Mouse (Mus musculus): ENCODE measurements at regions not wholly inside any gene's neighbourhood (a gene's known extent, or its start where the extent isn't known, plus 50 kb on each side); places are given as distances from the start of the nearest gene placed in this dataset.

GRCm38 (mm10) chr1:120759380-120759779 lies 157.2 kb downstream of the En1 start:
- no peak for DNase-seq (ENCODE audit: low spot score in 2 of 2)

DNA sequence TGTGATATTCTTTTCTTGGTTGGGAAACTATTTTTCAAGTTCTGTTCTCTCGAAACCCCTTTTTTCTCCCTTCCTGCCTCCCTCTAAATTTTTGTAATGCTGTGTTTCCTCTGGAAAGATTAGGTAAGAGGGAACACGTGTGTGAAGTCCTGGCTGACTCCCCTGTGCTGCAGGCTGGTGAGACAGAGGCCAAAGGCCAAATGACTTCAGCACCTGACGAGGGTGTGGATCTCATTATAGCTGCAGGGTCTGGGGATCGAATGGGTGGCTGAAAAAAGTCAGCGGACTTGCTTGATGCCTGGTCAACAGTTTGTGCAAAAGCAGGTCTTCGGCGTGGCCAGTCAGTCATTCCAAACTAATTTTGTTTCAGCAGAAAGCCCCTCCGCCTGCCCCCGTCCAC lies 159.1 kb downstream of the En1 start:
- no peak for DNase-seq (ENCODE audit: low spot score in 2 of 2)

- DNase-seq (ENCODE audit: low spot score in 2 of 2) = no peak
These were observed 160.3 kb downstream of the En1 start for GRCm38 (mm10) chr1:120762498-120762897.

GRCm38 (mm10) chr1:120762921-120763595 lies 160.8 kb downstream of the En1 start:
- DNase-seq (ENCODE audit: low spot score in 2 of 2) = no peak

- DNase-seq (ENCODE audit: low spot score in 2 of 2) = peak in 1 of 2 experiments; percentile 35
These were observed 164.8 kb downstream of the En1 start for GRCm38 (mm10) chr1:120767054-120767453.

DNA sequence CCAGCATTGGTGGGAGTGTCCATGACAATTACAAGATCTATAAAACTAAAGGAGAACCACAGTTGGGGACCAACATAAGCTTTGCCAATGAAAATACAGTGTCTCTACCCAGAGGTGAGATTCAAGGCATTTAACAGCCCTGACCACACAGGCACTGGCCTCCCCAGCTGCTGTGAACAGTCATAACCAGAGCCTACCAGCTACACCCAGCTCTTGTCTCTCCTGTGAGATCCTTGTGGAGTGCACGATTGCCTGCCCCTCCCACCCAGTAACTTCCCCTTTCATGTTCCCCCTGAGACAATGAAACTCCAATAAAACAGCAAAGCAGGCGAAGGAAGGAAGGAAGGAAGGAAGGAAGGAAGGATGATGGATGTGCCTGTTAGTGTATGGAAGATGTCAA lies 169.1 kb downstream of the En1 start:
- DNase-seq (ENCODE audit: low spot score in 2 of 2) = no peak

DNA sequence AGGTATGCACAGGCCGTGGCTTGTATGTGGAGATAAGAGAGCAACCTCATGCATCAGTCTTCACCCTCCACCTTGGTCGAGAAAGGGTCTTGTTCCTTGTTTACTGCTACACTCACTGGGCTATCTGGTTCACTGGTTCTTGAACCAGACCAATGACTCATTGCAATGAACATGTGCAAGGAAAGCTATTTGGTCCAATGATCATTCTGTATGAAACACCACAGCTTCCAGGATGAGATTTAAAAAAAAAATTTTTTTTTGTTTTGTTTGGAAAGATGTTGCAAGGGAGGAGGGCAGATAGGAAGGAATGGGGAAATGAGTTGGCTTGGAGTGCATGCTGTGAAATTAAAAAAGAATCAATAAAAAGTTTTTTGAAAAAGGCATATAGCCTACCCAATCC lies 174.7 kb downstream of the En1 start:
- DNase-seq (ENCODE audit: low spot score in 2 of 2) = no peak

GRCm38 (mm10) chr1:120777468-120777867 lies 175.2 kb downstream of the En1 start:
- no peak for DNase-seq (ENCODE audit: low spot score in 2 of 2)

DNA sequence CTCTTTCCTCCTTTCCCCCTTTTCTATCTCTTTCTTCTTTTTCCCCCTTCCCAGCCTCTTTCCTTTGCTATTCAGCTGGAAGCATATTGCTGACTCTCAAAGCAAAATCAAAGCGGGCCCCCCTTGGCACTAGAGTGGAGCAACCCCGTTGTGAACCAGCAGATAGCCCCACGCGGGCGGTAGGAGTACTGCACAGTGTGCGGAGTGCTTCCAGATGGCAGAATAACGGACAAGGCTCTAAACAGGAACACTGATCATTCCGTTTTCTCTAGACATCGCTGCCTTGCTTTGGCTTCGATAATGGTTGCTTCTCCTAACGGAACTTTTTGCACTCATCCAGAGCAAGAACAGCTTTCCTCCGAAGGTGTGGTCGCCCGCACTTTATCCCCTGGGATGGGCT lies 193.0 kb downstream of the En1 start:
- DNase-seq (ENCODE audit: low spot score in 2 of 2) = no peak

DNA sequence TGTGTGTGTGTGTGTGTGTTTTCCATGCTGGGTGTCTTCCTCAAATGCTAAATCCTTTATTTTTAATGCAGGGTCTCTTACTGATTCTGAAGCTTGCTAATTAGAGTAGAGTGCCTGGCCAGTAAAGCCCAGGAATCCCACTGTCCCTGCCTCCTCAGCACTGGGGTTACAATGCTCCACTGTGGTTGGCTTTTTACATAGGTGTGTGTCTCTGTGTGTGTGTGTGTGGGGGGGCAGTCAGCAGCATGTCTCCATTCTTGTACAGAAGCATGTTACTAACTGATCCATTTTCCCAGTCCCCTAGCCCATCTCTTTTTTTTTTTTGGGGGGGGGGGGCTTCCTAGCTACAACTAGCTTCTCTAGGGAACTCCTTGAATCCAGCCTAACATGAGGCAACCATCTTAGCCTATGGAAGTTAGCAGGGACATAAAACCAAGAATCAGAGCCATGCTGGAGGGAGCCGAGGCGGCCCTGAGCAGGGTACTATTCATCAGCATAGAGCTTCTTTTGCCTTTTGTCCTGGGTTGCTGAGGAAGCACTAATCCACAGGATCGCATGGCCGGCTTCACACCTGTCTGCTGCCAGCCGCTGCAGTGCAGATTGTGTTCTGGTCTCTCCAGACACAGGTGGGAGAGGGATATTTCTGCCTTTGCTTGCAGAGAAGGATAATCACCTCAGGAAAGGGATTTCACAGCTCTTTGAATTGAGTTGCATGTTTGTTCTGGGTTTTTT lies 199.2 kb downstream of the En1 start:
- DNase-seq (ENCODE audit: low spot score in 2 of 2) = no peak

- no peak for DNase-seq (ENCODE audit: low spot score in 2 of 2)
These were observed 199.8 kb downstream of the En1 start for GRCm38 (mm10) chr1:120801980-120802364.

DNA sequence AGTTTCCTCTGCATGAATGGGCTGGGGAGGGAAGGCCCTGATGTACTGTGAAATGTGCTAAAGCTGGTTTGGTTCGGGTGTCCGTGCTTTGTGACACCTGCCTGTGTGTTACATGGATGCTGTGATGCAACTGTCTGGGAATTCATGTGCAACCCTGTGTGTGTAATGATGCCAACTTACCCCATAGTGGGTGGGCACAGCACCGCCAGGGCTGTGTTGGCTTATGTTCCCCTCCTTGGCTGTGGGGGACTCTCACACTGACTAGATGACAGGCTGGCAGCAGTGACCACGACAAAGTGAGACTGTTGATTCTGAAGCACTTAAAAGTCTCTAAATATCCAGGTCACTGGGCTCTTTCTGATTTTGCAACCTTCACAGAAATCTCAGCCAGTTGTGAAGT lies 212.2 kb downstream of the En1 start:
- no peak for DNase-seq (ENCODE audit: low spot score in 2 of 2)

DNA sequence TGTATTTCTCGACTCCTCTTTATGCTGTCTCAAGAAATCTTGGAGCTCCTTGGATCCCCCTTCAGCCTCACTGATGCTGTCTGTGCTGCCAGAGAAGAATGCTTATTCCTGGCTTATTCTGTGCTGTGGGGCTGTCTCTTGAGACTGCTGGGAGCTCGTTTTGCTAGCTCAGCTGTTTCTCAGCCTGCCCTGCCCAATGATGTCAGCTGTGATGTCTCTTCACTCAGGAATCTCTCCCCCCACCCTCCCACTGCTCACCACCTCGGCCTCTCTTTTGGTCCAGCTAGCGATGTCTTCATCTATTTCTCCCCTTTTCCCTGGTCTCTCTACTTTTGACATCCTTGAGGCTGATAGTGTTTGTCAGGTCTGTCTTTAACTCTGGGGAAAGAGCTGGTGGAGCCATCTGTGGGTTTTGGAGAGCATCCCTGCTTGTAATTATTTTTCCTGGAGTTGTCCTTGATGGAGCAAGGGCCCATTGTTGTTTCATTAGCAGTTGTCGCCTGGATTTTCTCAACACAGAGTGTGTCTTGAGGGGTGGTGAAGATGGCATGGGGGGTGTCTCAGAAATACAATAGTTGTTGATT lies 214.1 kb downstream of the En1 start:
- no peak for DNase-seq (ENCODE audit: low spot score in 2 of 2)

DNA sequence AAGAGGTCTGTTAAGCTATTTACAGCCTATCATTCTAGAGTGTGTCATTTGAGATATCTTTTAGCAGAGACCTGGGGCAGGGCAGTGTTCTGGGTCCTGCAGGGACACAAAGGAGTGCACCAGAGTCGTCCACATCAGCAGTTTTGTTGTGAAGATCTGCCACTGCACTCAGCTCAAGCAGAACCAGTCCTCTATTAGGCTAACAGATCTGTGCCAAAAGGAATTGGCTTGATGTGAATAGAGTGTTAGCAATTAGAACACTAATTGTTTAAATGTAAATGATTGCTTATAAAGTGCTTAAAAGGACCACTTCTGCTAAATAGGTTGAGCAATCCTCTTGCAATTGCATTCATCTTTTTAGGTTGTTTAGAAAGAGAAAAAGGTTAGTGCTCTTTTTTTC lies 215.3 kb downstream of the En1 start:
- DNase-seq (ENCODE audit: low spot score in 2 of 2) = no peak

DNA sequence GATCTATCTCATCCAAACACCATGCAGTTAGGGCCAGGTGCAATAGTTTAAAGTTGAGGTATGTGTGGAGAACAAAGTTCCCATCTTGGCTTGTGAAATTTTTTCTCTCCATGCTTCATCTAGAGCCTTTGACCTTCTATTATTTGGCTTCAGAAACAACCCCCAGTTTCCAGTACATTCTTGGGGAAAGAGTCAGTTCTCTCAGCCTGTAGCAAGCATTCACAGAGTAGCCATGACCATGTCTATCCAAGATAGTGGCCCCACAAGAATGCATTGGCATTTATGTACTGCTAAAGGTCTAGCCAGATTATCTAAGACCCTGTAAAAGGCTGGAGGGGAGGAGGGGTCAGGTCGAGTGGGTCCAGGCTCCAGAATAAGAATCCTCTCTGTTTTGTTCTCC lies 229.8 kb downstream of the En1 start:
- DNase-seq (ENCODE audit: low spot score in 2 of 2) = no peak

DNA sequence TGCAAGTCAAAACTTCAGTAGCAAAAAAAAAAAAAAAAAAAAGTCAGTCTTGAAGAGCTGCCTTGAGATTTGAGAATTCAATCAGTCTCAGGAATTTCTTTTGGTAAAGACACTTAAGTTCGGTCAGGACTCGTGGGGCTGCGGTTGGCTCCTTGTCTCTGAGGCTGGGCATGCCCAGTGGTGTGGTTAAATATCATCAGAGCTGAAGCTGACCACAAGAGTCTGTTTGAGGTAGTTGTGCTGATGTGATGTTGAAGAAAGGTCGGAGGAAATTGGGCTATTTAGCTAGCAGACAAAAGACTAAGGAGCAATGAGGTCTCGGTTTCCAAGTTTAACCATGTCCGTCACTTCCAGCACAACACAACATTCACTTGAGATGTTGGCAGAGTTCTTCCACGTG lies 240.4 kb downstream of the En1 start:
- no peak for DNase-seq (ENCODE audit: low spot score in 2 of 2)

- DNase-seq (ENCODE audit: low spot score in 2 of 2) = no peak
These were observed 243.9 kb downstream of the En1 start for GRCm38 (mm10) chr1:120846146-120846545.

GRCm38 (mm10) chr1:120851860-120852503 lies 249.8 kb downstream of the En1 start:
- DNase-seq (ENCODE audit: low spot score in 2 of 2) = no peak

DNA sequence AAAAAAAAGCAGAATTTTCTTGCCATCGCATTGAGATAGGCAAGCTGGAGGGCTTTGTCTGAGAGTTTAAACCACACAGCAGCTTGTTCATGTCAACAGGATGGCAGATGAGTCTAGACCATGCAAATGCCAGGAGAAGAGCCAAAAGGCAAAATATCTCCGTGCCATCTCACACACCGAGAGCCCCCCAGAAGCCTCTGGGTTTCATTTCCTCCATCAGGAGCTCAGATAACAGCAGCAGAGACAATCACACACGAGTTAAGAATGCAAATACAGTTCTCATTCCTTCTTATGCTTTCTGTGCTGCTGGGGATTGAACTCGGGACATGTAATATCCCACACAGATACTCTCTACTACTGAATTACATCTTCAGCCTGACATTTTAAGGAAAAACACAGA lies 255.3 kb downstream of the En1 start:
- DNase-seq (ENCODE audit: low spot score in 2 of 2) = no peak

DNA sequence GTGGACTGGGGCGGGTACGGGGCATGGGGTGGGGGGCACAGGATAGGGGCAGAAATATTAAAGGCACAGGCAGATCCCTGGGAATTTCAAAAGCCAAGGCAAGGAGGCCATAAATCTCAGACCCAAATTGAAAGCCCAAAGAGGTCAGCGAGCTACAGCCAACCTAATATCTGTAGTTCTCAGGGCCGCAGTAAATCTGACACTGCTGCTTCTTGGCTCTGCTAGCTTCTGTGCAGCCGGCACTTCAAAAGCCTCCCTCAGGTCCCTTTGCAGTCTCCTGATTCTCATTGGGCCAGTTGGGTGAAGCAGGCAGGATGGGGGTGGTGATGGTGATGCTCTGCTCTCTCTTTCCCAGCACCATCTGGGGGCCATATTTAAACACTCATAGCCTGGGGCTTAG lies 257.3 kb downstream of the En1 start:
- no peak for DNase-seq (ENCODE audit: low spot score in 2 of 2)

- DNase-seq (ENCODE audit: low spot score in 2 of 2) = no peak
These were observed 270.3 kb downstream of the En1 start for GRCm38 (mm10) chr1:120872554-120872953.

GRCm38 (mm10) chr1:120882959-120883549 lies 280.8 kb downstream of the En1 start:
- no peak for DNase-seq (ENCODE audit: low spot score in 2 of 2)
